Mouse (Mus musculus) thymus, postnatal 4 days (tissue): ENCODE measurements around the gene Adam25.
"Not testable (repeated sequence)": the region's sequence is repeated elsewhere in the genome, so short reads cannot be mapped to it uniquely, and the experiment has no call there.

Experiments
- DNase-seq: peaks from one replicate; pipeline ENCODE4 v3.0.0; 2021

The Adam25 gene

DNA sequence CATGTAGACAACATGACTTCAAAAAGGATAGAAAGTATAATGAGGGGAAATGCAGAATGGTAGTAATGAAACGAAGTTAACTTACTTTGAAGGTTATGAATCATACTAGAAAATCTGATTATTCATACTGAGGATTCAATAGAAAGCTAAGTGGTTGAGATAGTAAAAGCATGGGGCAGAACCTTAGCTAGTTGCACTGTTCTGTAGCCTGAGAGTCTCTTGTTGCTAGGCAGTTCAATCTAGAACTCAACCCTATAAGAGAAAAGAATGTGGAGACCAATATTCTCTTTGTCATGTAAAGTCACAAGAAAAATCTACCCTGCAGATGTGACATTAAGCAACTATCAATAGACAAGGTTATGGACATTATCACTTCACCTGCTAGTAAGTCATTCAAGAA, at the start of gene Adam25:
Adam25 (plus strand) TSS at position 301 of the 400 bp plus-strand sequence.
- DNase-seq, result not testable (repeated sequence)

DNA sequence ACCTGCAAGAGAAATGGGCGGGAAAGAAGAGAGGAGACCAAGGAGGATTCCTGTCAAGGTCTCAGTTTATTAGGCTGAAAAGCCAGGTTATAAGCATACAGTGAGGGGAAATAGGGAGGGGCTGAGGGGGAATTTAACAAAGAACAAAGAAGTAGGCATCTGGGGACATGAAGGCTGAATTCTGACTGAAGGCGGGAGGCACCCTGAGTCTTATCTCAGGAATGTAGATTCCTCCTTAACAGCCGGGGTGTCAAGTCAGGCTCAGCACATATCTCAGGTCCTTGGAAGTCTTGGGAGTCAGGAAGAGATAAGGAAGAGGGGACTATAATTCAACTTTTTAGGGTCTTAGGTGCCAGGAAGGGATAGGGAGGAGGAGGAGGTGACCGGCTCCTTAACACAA, 36.6 kb upstream of the Adam25 start:
- DNase-seq, result not testable (repeated sequence)

DNA sequence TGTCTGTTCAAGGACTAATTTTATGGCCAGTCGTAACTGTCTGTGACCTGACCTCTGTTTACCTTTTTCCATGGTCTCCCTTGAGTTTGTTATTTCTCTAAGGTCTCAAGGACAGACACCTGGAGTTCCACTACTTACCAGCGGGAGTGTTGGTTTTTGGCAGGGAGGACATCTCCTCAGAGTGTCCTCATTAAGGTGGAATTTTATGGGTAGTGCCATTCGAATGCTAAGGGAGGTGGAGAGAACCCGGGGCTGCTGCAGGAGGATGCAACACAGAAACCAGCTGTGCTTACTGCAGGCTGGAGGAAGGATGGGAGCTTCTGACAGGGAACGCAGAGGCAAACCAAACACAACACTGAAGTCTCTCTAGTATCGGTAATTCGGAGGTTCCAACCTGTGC, 36.0 kb upstream of the Adam25 start:
- no peak for DNase-seq

DNA sequence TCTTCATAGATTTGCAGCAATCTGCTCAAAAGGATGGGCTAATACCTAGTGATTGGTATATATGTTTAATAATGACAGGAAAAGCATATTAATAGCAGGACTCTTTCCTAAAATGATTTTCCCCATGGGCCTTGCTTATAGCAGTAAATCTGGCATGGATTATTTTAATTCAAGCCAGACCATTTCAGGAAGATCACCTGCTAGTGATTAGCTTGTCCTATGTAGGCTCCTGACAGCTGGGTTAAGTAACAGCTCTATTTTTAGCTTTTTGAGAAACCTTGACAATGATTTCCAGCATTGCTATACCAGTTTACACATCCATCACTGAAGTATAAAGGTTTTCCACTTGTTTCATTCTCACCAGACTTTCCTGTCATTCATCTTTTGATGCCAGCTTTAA, 31.3 kb downstream of the Adam25 start:
- no peak for DNase-seq

DNA sequence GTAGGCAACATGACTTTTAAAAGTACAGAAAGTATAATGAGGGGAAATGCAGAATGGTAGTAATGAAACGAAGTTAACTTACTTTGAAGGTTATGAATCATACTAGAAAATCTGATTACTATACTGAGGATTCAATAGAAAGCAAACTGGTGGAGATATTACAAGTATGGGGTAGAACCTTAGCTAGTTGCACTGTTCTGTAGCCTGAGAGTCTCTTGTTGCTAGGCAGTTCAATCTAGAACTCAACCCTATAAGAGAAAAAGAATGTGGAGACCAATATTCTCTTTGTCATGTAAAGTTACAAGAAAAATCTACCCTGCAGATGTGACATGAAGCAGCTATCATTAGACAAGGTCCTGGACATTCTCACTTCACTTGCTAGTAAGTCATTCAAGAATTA, 41.0 kb downstream of the Adam25 start, which contains the start of gene Adam20:
Adam20 (plus strand) TSS at position 301 of the 400 bp plus-strand sequence.
- DNase-seq, result not testable (repeated sequence)

DNA sequence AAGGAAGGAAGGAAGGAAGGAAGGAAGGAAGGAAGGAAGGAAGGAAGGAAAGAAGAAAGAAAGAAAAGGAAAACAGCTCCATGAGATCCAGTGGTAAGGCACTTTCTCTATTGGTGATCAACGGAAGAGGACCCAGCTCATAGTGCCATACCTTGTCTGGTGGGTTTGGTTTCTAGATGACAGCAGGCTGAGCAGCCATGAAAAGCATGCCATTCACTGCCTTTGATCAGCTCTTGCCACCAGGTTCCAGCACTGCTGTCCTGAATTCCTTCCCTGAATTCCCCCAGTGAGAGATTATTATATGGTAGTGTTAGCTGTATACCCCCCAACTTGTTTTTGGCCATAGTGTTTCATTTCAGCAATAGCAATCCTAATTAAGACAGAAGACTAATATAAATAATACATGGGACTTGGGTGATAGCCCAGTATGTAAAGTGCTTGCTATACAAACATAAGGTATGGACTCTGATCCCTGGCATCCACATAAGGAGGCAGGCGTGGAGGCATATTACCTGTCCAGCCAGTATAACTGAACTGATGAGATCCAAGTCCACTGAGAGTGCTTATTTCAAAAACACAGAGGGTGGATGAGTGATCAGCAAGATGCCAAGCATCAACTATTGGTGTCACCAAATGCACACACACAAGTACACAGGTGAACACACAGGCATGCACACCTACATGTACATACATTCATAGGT, 51.5 kb downstream of the Adam25 start:
- DNase-seq, result no peak
